In genomic region chr9:72132728-72133088, GRCm38 (mm10) we compare ENCODE assay signal across 8 mouse cellular contexts. TPM values are rescaled to one million over a fixed set of nuclear protein-coding genes. Genes with fewer than 3 reads are reported as not detected.
DNase-seq lines count a peak whose midpoint lies in the region; ATAC-seq lines count a peak whose summit lies in the region.

No protein-coding gene starts in this region.

- H3K4me3 ChIP-seq in kidney, embryonic 15.5 days (replicated peaks) = peak overlapping the region; percentile 62
- peak overlapping the region; percentile 72 for H3K4me3 ChIP-seq in hindbrain, embryonic 10.5 days

- no peak for DNase-seq in kidney, postnatal 36 days
- DNase-seq in R1 (ENCODE audit: low read depth, low spot score) = peak; percentile 63
- no peak for DNase-seq in hindbrain, embryonic 10.5 days (ENCODE audit: low spot score)
- no peak for DNase-seq in ovary, postnatal 14 days (ENCODE audit: low spot score)
- DNase-seq in layer of hippocampus, adult 11-12 months (ENCODE audit: low spot score) = no peak
- DNase-seq in kidney, postnatal 25 days = no peak

- ATAC-seq in kidney, embryonic 15.5 days (replicated peaks; ENCODE audit: low FRiP score) = no peak
- peak; percentile 49 for ATAC-seq in megakaryocyte-erythroid progenitor cell, adult 5-6 weeks (replicated peaks; ENCODE audit: low FRiP score, low TSS enrichment, poor library complexity, severe bottlenecking)

- peak overlapping the region; percentile 87 for H3K4me2 ChIP-seq in kidney, embryonic 15.5 days

- H3K36me3 ChIP-seq in kidney, embryonic 15.5 days = no peaks in the 10 kb centered on the region
- no peaks in the 10 kb centered on the region for H3K36me3 ChIP-seq in hindbrain, embryonic 10.5 days

- H3K27me3 ChIP-seq in kidney, embryonic 15.5 days = no peaks in the 10 kb centered on the region
- no peaks in the 10 kb centered on the region for H3K27me3 ChIP-seq in hindbrain, embryonic 10.5 days (ENCODE audit: insufficient read depth, poor library complexity, severe bottlenecking)

- peak overlapping the region; percentile 69 for H3K9ac ChIP-seq in kidney, embryonic 15.5 days

- peaks cover 13% of the 10 kb centered on the region for H3K4me1 ChIP-seq in kidney, embryonic 15.5 days
- peaks cover 21% of the 10 kb centered on the region for H3K4me1 ChIP-seq in hindbrain, embryonic 10.5 days (replicated peaks)

- 0% methylated on average over 28 of the region's 29 CpGs for WGBS in kidney, embryonic 15.5 days
- WGBS in hindbrain, embryonic 10.5 days = 0% methylated on average over 29 of the region's 29 CpGs

- peak overlapping the region; percentile 95 for H3K27ac ChIP-seq in kidney, embryonic 15.5 days
- peak overlapping the region; percentile 97 for H3K27ac ChIP-seq in hindbrain, embryonic 10.5 days

- no peaks in the 10 kb centered on the region for H3K9me3 ChIP-seq in kidney, embryonic 15.5 days (replicated peaks)
- H3K9me3 ChIP-seq in hindbrain, embryonic 10.5 days = no peaks in the 10 kb centered on the region

RNA-seq across cellular contexts. Expression of gene Tcf12, which starts 21.0 kb away (rescaled TPM):
- 69.8 and 70.0 TPM in 2 replicates for polyA plus RNA-seq in kidney, embryonic 15.5 days (2015; fragmentation: Nextera tagmentation; extraction: Ambion mirVana)
- polyA plus RNA-seq in hindbrain, embryonic 10.5 days (2016; fragmentation: Nextera tagmentation; extraction: Ambion mirVana) = 138 and 144 TPM in 2 replicates
- total RNA-seq in megakaryocyte-erythroid progenitor cell, adult 5-6 weeks (2014; fragmentation: Nextera tagmentation) = 118 and 133 TPM in 2 replicates
- 47.3 and 57.1 TPM in 2 replicates for total RNA-seq in megakaryocyte-erythroid progenitor cell, adult 5-6 weeks (2017)
